Comparison of ENCODE assay signal across 21 mouse cellular contexts in the genomic region with DNA sequence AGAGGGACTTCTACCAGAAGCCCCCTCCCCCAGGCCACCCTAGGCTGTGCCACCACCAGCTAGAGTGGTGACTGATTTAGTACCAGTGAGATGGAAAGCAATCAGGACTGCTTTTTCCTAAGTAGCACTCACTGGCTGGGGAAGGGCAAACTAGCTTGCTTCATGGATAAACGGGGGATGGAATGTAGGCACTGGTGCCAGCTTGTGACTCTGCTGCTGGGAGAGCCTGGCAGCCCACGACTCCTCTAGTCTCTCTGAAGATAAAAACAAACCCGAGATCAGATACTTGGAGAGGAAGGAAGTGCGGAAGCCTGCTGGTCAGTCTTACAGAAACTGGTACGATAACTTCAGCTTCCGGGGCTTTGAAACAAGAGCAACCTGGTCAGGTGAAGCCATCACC. TPM values are rescaled to one million over a fixed set of nuclear protein-coding genes. Genes with fewer than 3 reads are reported as not detected.
"Had no signal": no experiment of that assay in that cellular context is flagged by ENCODE, and none has a peak within 500 bp of the region (broad histone marks: within the 10 kb centered on the region; RNA-seq: fewer than 3 reads in every experiment).

No protein-coding gene starts in this region.

- ATAC-seq: liver, postnatal 0 days; midbrain, embryonic 15.5 days had no signal

- H3K4me2 ChIP-seq: limb, embryonic 12.5 days; liver, embryonic 13.5 days; lung, embryonic 15.5 days; midbrain, embryonic 11.5 days; midbrain, embryonic 15.5 days; neural tube, embryonic 13.5 days had no signal

- H3K4me1 ChIP-seq: limb, embryonic 12.5 days; liver, embryonic 13.5 days; lung, embryonic 15.5 days; megakaryocyte, embryonic 14.5 days; neural tube, embryonic 13.5 days had no signal

- H3K9me3 ChIP-seq: liver, embryonic 13.5 days; lung, embryonic 15.5 days; megakaryocyte, embryonic 14.5 days; midbrain, embryonic 15.5 days; neural tube, embryonic 13.5 days had no signal

- H3K27ac ChIP-seq: kidney, postnatal 0 days; limb, embryonic 12.5 days; liver, embryonic 13.5 days; lung, embryonic 15.5 days; macrophage; midbrain, embryonic 15.5 days; neural tube, embryonic 13.5 days; stomach, postnatal 0 days had no signal

- DNase-seq: kidney, postnatal 36 days; layer of hippocampus, adult 9-11 months; liver; liver, embryonic 13.5 days; liver, postnatal 0 days; lung, postnatal 14 days; retina, postnatal 1 day; right cerebral cortex, postnatal 14 days; thymus, postnatal 4 days had no signal

- H3K36me3 ChIP-seq: limb, embryonic 12.5 days; liver, embryonic 13.5 days; lung, embryonic 15.5 days; midbrain, embryonic 15.5 days; neural tube, embryonic 13.5 days had no signal

- H3K4me3 ChIP-seq: limb, embryonic 12.5 days; liver, embryonic 13.5 days; lung, embryonic 15.5 days; megakaryocyte, embryonic 14.5 days; midbrain, embryonic 15.5 days; neural tube, embryonic 13.5 days had no signal

- H3K9ac ChIP-seq: limb, embryonic 12.5 days; liver, embryonic 13.5 days; liver, postnatal 0 days; lung, embryonic 15.5 days; midbrain, embryonic 15.5 days; neural tube, embryonic 13.5 days had no signal

RNA-seq across cellular contexts. Expression of gene Tmem233, which starts 2.3 kb away (rescaled TPM):
- total RNA-seq: layer of hippocampus, adult 18-20 months; left cerebral cortex, postnatal 36 days had no signal
- polyA plus RNA-seq: kidney, postnatal 0 days; limb, embryonic 12.5 days; liver, embryonic 13.5 days; liver, postnatal 0 days; macrophage; midbrain, embryonic 11.5 days; midbrain, embryonic 15.5 days; neural tube, embryonic 13.5 days; stomach, postnatal 0 days; thymus, postnatal 0 days had no signal
